Comparison of ENCODE assay signal across 17 mouse cellular contexts in the genomic region with DNA sequence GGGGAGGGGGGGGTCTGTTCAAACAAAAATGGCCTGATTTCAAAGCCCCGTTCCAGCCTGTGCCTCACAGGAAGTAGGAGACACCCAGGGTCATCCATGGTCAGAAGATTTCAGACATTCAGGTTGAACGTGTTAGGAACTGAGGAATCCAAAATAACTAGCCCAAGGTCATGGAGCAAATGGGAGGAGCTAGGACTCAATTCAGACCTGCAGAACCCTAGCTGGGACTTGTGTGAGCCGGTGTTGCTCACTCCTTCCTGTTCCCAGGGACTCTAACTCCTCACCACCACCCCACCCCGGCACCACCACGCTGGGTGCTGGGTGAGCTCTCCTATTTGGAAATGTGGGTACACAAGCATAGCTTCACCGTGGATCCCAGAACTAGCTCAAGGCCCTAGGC. TPM values are rescaled to one million over a fixed set of nuclear protein-coding genes. Genes with fewer than 3 reads are reported as not detected.
DNase-seq lines count a peak whose midpoint lies in the region; ATAC-seq and TF ChIP-seq lines count a peak whose summit lies in the region.
"Had no signal": no experiment of that assay in that cellular context is flagged by ENCODE, and none has a peak within 500 bp of the region (broad histone marks: within the 10 kb centered on the region; RNA-seq: fewer than 3 reads in every experiment).

No protein-coding gene starts in this region.

- H3K9ac ChIP-seq in MEL (ENCODE audit: control insufficient read depth, low read depth, low read length, poor library complexity, severe bottlenecking): peak overlapping the region; percentile 30
- H3K9ac ChIP-seq: embryonic facial prominence, embryonic 15.5 days; hindbrain, embryonic 15.5 days; limb, embryonic 15.5 days had no signal

- no peaks in the 10 kb centered on the region for H3K36me3 ChIP-seq in kidney, adult 2 months (ENCODE audit: control insufficient read depth, insufficient read depth, low read length)
- peaks cover 0 to 22% of the 10 kb centered on the region in 2 experiments; a peak in 2 of 4 replicates for H3K36me3 ChIP-seq in MEL (ENCODE audit: control insufficient read depth in 1 of 2, insufficient read depth in 2 of 2, low read length in 2 of 2)
- no peaks in the 10 kb centered on the region for H3K36me3 ChIP-seq in limb, embryonic 10.5 days
- H3K36me3 ChIP-seq: embryonic facial prominence, embryonic 15.5 days; hindbrain, embryonic 15.5 days; limb, embryonic 15.5 days had no signal

- H3K27me3 ChIP-seq in kidney, adult 2 months (replicated peaks; ENCODE audit: control insufficient read depth, insufficient read depth, low read length): no peaks in the 10 kb centered on the region
- no peaks in the 10 kb centered on the region for H3K27me3 ChIP-seq in MEL (ENCODE audit: control insufficient read depth in 1 of 2, insufficient read depth in 2 of 2, low read length in 2 of 2)
- no peaks in the 10 kb centered on the region for H3K27me3 ChIP-seq in limb, embryonic 10.5 days (ENCODE audit: low read depth, poor library complexity, severe bottlenecking)
- H3K27me3 ChIP-seq: embryonic facial prominence, embryonic 15.5 days; hindbrain, embryonic 15.5 days; limb, embryonic 15.5 days had no signal

- peak; percentile 61 to 85 for DNase-seq in adrenal gland, adult (ENCODE audit: inconsistent age in 2 of 2, low spot score in 1 of 2)
- no peak for DNase-seq in adrenal gland, postnatal 25 days
- no peak for DNase-seq in kidney, adult 2 months
- DNase-seq in kidney, postnatal 4 days: no peak
- no peak for DNase-seq in MEL (ENCODE audit: low read depth, low spot score)
- DNase-seq in limb, embryonic 10.5 days (ENCODE audit: low spot score): no peak
- DNase-seq in frontal cortex, adult 2 months (ENCODE audit: extremely low spot score in 1 of 2, low spot score in 1 of 2): no peak
- DNase-seq: thymus, adult 2 months had no signal

- no peaks in the 10 kb centered on the region for H3K9me3 ChIP-seq in MEL (replicated peaks; ENCODE audit: insufficient read depth, low read length)
- H3K9me3 ChIP-seq in limb, embryonic 10.5 days (replicated peaks): no peaks in the 10 kb centered on the region
- H3K9me3 ChIP-seq: embryonic facial prominence, embryonic 15.5 days; G1E; hindbrain, embryonic 15.5 days; limb, embryonic 15.5 days had no signal

- TF ChIP-seq RAD21 in MEL (IDR thresholded peaks at IDR 0.05; ENCODE audit: low read depth, low read length): no peak

- TF ChIP-seq POLR2A in kidney, adult 2 months (IDR thresholded peaks at IDR 0.05; ENCODE audit: low read depth, low read length): no peak
- TF ChIP-seq POLR2A in MEL (IDR thresholded peaks at IDR 0.05; ENCODE audit: control insufficient read depth in 1 of 2, insufficient read depth in 1 of 2, low read depth in 1 of 2, low read length in 2 of 2, poor library complexity in 1 of 2): no peak

- ATAC-seq in frontal cortex, adult (ENCODE audit: low TSS enrichment): no peak

- peaks cover 16% of the 10 kb centered on the region for H3K4me1 ChIP-seq in kidney, adult 2 months (ENCODE audit: control insufficient read depth, insufficient read depth, low read length)
- peaks cover 13 to 26% of the 10 kb centered on the region in 2 experiments for H3K4me1 ChIP-seq in MEL (ENCODE audit: control insufficient read depth in 1 of 2, insufficient read depth in 2 of 2, low read length in 2 of 2)
- H3K4me1 ChIP-seq in limb, embryonic 10.5 days: peaks cover 63% of the 10 kb centered on the region

- no peak for TF ChIP-seq CTCF in kidney, adult 2 months (conservative IDR thresholded peaks at IDR 0.05; ENCODE audit: insufficient read depth, insufficient read length, low read depth, low read length)
- TF ChIP-seq CTCF in MEL (IDR thresholded peaks at IDR 0.05 in 2 of 3, conservative IDR thresholded peaks at IDR 0.05 in 1 of 3; ENCODE audit: control insufficient read depth in 1 of 3, insufficient read depth in 1 of 3, low read depth in 2 of 3, low read length in 3 of 3, poor library complexity in 1 of 3, severe bottlenecking in 1 of 3): no peak

- 38% methylated on average over 6 of the region's 6 CpGs for WGBS in kidney, adult 2 months
- WGBS in limb, embryonic 10.5 days: 54% methylated on average over 6 of the region's 6 CpGs

- H3K4me3 ChIP-seq in kidney, adult 2 months (ENCODE audit: insufficient read depth, low read depth, low read length): no peak overlapping the region
- no peak overlapping the region for H3K4me3 ChIP-seq in MEL (ENCODE audit: control insufficient read depth in 1 of 2, insufficient read depth in 1 of 2, low read depth in 2 of 2, low read length in 2 of 2)
- H3K4me3 ChIP-seq in limb, embryonic 10.5 days: no peak overlapping the region
- H3K4me3 ChIP-seq: embryonic facial prominence, embryonic 15.5 days; hindbrain, embryonic 15.5 days; limb, embryonic 15.5 days had no signal

- peak overlapping the region; percentile 26 for H3K27ac ChIP-seq in kidney, adult 2 months (ENCODE audit: insufficient read depth, low read depth, low read length)
- H3K27ac ChIP-seq in MEL (ENCODE audit: control insufficient read depth, low read depth, low read length): peak overlapping the region; percentile 61
- peak overlapping the region; percentile 50 for H3K27ac ChIP-seq in limb, embryonic 10.5 days
- H3K27ac ChIP-seq: embryonic facial prominence, embryonic 15.5 days; hindbrain, embryonic 15.5 days; limb, embryonic 15.5 days; macrophage had no signal

- no peak for TF ChIP-seq EP300 in MEL (IDR thresholded peaks at IDR 0.05; ENCODE audit: low read depth in 1 of 2, low read length in 2 of 2)

- peaks cover 25% of the 10 kb centered on the region for H3K79me2 ChIP-seq in MEL (ENCODE audit: control insufficient read depth, insufficient read depth, low read length, poor library complexity)

TF ChIP-seq in MEL, 35 proteins besides CTCF, POLR2A, EP300 and RAD21:
- TF ChIP-seq MAFK (IDR thresholded peaks at IDR 0.05; ENCODE audit: borderline replicate concordance, low read depth, low read length): no peak
- TF ChIP-seq TCF12 (IDR thresholded peaks at IDR 0.05; ENCODE audit: low read depth, low read length): no peak
- no peak for TF ChIP-seq CHD2 (IDR thresholded peaks at IDR 0.05; ENCODE audit: low read length)
- no peak for TF ChIP-seq SIN3A (IDR thresholded peaks at IDR 0.05; ENCODE audit: low read length)
- no peak for TF ChIP-seq MYB (IDR thresholded peaks at IDR 0.05; ENCODE audit: low read depth, low read length)
- no peak for TF ChIP-seq ETS1 (IDR thresholded peaks at IDR 0.05; ENCODE audit: low read depth, low read length)
- TF ChIP-seq POLR2AphosphoS2 (IDR thresholded peaks at IDR 0.05; ENCODE audit: low read length): no peak

RNA-seq across cellular contexts. Expression of a gene that starts 3.5 kb away (rescaled TPM):
- 125 and 146 TPM in 2 replicates for total RNA-seq in adrenal gland, postnatal 25 days (2021)
- 24.1 and 29.9 TPM in 2 replicates for polyA plus RNA-seq in kidney, adult 2 months (2012; rRNA removed)
- 113 and 150 TPM in 2 replicates for total RNA-seq in MEL (2012; rRNA removed)
- 100 to 1,000 TPM in 1 of 2 experiments, 10 to 100 TPM in 1; 47.0 to 169 TPM for polyA plus RNA-seq in MEL (2012; ENCODE audit: insufficient read depth in 1 of 2, insufficient read length in 2 of 2, low read depth in 1 of 2, low replicate concordance in 2 of 2, missing spikeins in 1 of 2)
- 9.9 and 10.8 TPM in 2 replicates for polyA plus RNA-seq in limb, embryonic 10.5 days (2016; fragmentation: Nextera tagmentation; extraction: Ambion mirVana)
- polyA plus RNA-seq in frontal cortex, adult 2 months (2012; rRNA removed): 296 and 312 TPM in 2 replicates

RNA-seq across cellular contexts. Expression of a gene that starts 11.2 kb away (rescaled TPM):
- not detected in 2 replicates for total RNA-seq in adrenal gland, postnatal 25 days (2021)
- polyA plus RNA-seq in kidney, adult 2 months (2012; rRNA removed): 5.0 and 23.9 TPM in 2 replicates
- total RNA-seq in MEL (2012; rRNA removed): not detected in 2 replicates
- not detected for polyA plus RNA-seq in MEL (2012; ENCODE audit: insufficient read depth in 1 of 2, insufficient read length in 2 of 2, low read depth in 1 of 2, low replicate concordance in 2 of 2, missing spikeins in 1 of 2)
- polyA plus RNA-seq in limb, embryonic 10.5 days (2016; fragmentation: Nextera tagmentation; extraction: Ambion mirVana): 0.23 TPM in 1 of 2 replicates, not detected in the other
- 1.1 and 1.4 TPM in 2 replicates for polyA plus RNA-seq in frontal cortex, adult 2 months (2012; rRNA removed)
- total RNA-seq: adrenal gland, postnatal 36 days had no signal
- polyA plus RNA-seq: G1E, macrophage had no signal

RNA-seq across cellular contexts. Expression of a gene that starts 19.9 kb away (rescaled TPM):
- total RNA-seq in adrenal gland, postnatal 25 days (2021): not detected in 2 replicates
- polyA plus RNA-seq in kidney, adult 2 months (2012; rRNA removed): 0.56 TPM in 1 of 2 replicates, not detected in the other
- not detected in 2 replicates for total RNA-seq in MEL (2012; rRNA removed)
- not detected for polyA plus RNA-seq in MEL (2012; ENCODE audit: insufficient read depth in 1 of 2, insufficient read length in 2 of 2, low read depth in 1 of 2, low replicate concordance in 2 of 2, missing spikeins in 1 of 2)
- polyA plus RNA-seq in limb, embryonic 10.5 days (2016; fragmentation: Nextera tagmentation; extraction: Ambion mirVana): not detected in 2 replicates
- polyA plus RNA-seq in frontal cortex, adult 2 months (2012; rRNA removed): not detected in 2 replicates
- total RNA-seq: adrenal gland, postnatal 36 days; G1E; layer of hippocampus, postnatal 25 days had no signal
- polyA plus RNA-seq: G1E; hindbrain, embryonic 15.5 days; kidney, embryonic 14.5 days; limb, embryonic 15.5 days; macrophage had no signal

RNA-seq across cellular contexts. Expression of a gene that starts 22.3 kb away (rescaled TPM):
- 3.0 and 4.4 TPM in 2 replicates for total RNA-seq in adrenal gland, postnatal 25 days (2021)
- 3.2 and 3.7 TPM in 2 replicates for polyA plus RNA-seq in kidney, adult 2 months (2012; rRNA removed)
- 35.8 and 57.6 TPM in 2 replicates for total RNA-seq in MEL (2012; rRNA removed)
- polyA plus RNA-seq in MEL (2012; ENCODE audit: insufficient read depth in 1 of 2, insufficient read length in 2 of 2, low read depth in 1 of 2, low replicate concordance in 2 of 2, missing spikeins in 1 of 2): 1,000 to 10,000 TPM in 1 of 2 experiments, 100 to 1,000 TPM in 1; 101 to 1,219 TPM
- 29.7 and 39.2 TPM in 2 replicates for polyA plus RNA-seq in limb, embryonic 10.5 days (2016; fragmentation: Nextera tagmentation; extraction: Ambion mirVana)
- polyA plus RNA-seq in frontal cortex, adult 2 months (2012; rRNA removed): 27.5 and 28.1 TPM in 2 replicates

RNA-seq across cellular contexts. Expression of a gene that starts 51.3 kb away (rescaled TPM):
- 74.0 and 116 TPM in 2 replicates for total RNA-seq in adrenal gland, postnatal 25 days (2021)
- polyA plus RNA-seq in kidney, adult 2 months (2012; rRNA removed): 25.3 and 29.6 TPM in 2 replicates
- 0.12 and 0.20 TPM in 2 replicates for total RNA-seq in MEL (2012; rRNA removed)
- under 1 TPM in 1 of 2 experiments, not detected in 1; 0.61 TPM for polyA plus RNA-seq in MEL (2012; ENCODE audit: insufficient read depth in 1 of 2, insufficient read length in 2 of 2, low read depth in 1 of 2, low replicate concordance in 2 of 2, missing spikeins in 1 of 2)
- 81.4 and 104 TPM in 2 replicates for polyA plus RNA-seq in limb, embryonic 10.5 days (2016; fragmentation: Nextera tagmentation; extraction: Ambion mirVana)
- 6.9 and 8.7 TPM in 2 replicates for polyA plus RNA-seq in frontal cortex, adult 2 months (2012; rRNA removed)
- polyA plus RNA-seq: G1E had no signal

Comparison
In these comparisons a context has a peak if more than half of its experiments do, and no peak if none do; other contexts are left out.
1. DNase-seq: peak in adrenal gland, adult (2 of 2); none in adrenal gland, postnatal 25 days (single experiment), kidney, adult 2 months (single experiment), kidney, postnatal 4 days (0 of 2), MEL (single experiment), limb, embryonic 10.5 days (single experiment) and frontal cortex, adult 2 months (0 of 2).
2. Peak in every context shown above with its lines, with median percentiles within 50 percentile points of each other: H3K27ac ChIP-seq.